Mouse (Mus musculus): ENCODE results near the gene Col4a3.

The Col4a3 gene

GRCm38 (mm10) chr1:82586713-82587399 is at the start of gene Col4a3, which contains the start of gene Col4a4:
TSS of gene Col4a3 (plus strand) at chr1:82586921.
TSS of gene Col4a4 (minus strand) at chr1:82586849.
- in situ Hi-C loops (cut with MboI, MseI): no loop called here

GRCm38 (mm10) chr1:82537848-82538247 is 48.9 kb upstream of the Col4a3 start:
- in situ Hi-C loops (cut with MboI, MseI): no loop called here

- in situ Hi-C loops (cut with MboI, MseI): no loop called here
These were observed 46.7 kb upstream of the Col4a3 start for GRCm38 (mm10) chr1:82540056-82540455.

DNA sequence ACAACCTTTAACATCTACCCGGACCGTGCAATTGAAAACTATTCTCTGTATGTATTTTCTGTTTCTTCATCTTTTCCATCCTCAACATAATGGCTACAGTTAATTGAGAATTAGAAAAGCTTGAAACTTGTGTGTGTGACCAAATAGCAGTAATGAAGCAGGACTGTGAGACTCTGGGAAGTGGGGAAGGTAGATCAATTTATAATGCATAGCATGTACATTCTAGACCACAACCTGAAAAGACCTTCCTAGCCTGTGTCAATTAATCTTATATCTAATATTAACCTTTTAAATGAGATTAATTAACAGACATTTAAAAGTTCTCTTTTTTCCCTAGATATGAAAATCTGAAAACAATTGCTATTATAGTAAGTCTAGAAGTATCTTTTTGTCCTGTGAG is 42.8 kb upstream of the Col4a3 start:
- in situ Hi-C loops (cut with MboI, MseI): no loop called here

DNA sequence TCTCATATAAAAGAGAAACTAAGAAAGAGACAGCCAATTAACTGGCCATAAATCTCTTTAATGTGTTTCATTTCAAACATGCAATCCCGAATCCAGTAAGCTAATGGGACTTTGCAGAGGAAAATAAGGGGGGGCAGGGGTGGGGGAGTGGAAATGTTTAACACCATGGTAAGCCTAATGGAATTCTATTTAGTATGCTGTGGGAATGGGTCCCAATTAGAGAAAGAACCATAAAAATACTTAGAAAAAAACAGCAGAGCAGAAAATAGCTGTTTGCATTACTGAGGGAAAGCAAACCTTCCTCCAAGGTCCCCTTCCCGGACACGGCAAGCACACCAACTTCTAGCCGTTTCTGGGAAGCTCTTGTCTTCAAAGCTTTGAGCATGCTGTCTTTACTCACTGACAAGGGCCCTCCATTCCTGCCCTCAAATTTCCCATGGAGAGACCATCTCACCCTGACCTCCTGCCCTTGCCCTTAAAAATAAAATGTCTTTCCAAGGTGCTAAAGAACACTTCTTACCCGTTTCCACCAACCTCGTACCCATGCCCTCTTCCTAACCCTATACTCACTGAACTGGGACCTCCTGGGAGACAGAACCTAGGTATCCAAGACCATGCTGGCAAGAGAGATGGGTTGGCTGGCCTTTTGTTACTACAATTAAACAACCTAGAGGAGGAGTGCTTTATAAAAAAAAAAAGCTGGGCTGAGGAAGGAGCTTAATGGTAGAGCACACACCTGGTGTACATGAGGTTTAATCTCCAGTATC is 42.1 kb upstream of the Col4a3 start:
- in situ Hi-C loops (cut with MboI, MseI): no loop called here

GRCm38 (mm10) chr1:82545199-82545960 is 41.3 kb upstream of the Col4a3 start:
- in situ Hi-C loops (cut with MboI, MseI): no loop called here

DNA sequence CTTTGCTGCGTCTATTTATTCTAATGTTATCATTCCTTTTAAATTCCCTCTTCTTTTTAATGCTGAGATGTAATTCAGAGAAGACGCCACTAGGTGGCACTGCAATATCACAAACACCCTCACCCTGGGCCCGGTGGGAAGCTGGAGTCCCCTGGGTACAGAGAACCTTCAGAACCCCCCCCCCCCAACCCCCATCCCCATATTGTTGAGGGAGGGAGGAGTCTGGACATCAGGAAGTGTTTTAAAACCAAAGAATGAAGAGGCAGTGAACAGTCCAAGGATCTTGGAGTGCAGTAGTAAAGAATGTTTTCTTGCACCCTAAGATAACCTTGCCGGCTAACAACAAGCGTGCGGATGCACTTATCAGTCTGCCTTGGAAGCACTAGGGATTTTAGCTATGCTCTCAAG is 32.3 kb upstream of the Col4a3 start:
- in situ Hi-C loops (cut with MboI, MseI): no loop called here

- in situ Hi-C loops (cut with MboI, MseI): no loop called here
These were observed 31.8 kb upstream of the Col4a3 start for GRCm38 (mm10) chr1:82554889-82555288.

GRCm38 (mm10) chr1:82560223-82560622 is 26.5 kb upstream of the Col4a3 start:
- in situ Hi-C loops (cut with MboI, MseI): loop anchor here (5.0 kb wide), 1 partner anchor 82 kb away; no protein-coding TSS in a partner anchor

- in situ Hi-C loops (cut with MboI, MseI): no loop called here
These were observed 17.3 kb upstream of the Col4a3 start for GRCm38 (mm10) chr1:82569405-82569804.

- in situ Hi-C loops (cut with MboI, MseI): no loop called here
These were observed 15.0 kb upstream of the Col4a3 start for GRCm38 (mm10) chr1:82571758-82572157.

GRCm38 (mm10) chr1:82575681-82576080 is 11.0 kb upstream of the Col4a3 start:
- in situ Hi-C loops (cut with MboI, MseI): no loop called here

- in situ Hi-C loops (cut with MboI, MseI): no loop called here
These were observed 10.5 kb upstream of the Col4a3 start for GRCm38 (mm10) chr1:82576182-82576581.

DNA sequence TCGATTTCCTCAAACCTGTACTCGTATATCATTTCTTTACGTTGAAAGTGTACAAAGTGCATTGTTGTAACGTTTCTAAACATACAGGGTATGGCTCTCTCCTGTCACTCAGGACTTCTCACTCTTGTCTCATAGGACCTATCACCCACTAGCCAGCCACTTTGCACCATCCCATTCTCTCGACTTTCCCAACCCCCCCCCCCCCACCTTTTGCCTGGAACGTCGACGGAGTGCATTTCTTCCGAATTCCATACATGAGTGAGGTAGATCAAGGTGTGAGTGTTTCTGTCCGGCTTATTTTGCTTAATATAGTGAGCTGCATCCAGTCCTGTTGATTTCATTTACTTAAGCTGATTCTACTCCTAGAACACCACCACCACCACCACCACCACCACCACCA is 9.4 kb upstream of the Col4a3 start:
- in situ Hi-C loops (cut with MboI, MseI): no loop called here

DNA sequence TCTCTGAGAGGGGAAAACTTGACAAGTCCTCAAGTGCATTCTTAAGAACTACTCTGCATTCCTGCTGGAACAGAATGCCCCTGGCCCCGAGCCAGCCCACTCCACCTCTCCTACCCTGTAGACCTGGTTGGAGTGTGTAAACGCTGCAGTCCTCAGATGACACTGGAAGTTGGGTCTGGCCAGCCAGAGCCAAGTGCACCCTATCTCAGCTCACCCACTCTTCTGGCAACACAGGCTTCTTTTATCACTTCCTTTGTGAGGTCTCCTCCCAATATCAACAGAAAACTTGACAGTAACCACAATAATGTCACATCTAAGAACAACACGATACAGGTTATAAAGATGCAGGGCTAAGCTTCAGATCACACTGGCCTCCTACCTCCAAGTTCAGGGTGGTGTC is 8.8 kb upstream of the Col4a3 start:
- in situ Hi-C loops (cut with MboI, MseI): no loop called here

DNA sequence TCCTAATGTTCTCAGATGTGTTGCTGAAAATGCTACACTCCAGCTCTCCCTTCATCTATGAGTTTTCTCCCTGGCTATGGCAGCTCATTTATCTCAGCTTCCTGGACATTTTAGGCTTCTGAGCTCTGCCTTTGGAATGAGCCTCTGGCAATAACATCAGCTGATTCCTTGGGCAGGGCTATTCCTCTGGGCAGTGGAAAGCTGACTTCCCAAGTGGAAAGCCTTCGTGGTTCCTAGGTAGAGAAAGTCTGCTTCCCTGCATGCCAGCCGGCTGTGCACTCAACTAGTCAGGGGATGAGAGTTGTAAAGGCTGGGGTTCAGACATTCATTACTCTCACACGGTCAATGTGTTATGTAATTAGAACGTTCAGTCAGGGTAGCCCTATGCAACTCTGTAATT is 8.4 kb upstream of the Col4a3 start:
- in situ Hi-C loops (cut with MboI, MseI): no loop called here

- in situ Hi-C loops (cut with MboI, MseI): no loop called here
These were observed 740 bp upstream of the Col4a3 start for GRCm38 (mm10) chr1:82585981-82586380.

- in situ Hi-C loops (cut with MboI, MseI): no loop called here
These were observed 3.5 kb downstream of the Col4a3 start for GRCm38 (mm10) chr1:82590266-82590665.

DNA sequence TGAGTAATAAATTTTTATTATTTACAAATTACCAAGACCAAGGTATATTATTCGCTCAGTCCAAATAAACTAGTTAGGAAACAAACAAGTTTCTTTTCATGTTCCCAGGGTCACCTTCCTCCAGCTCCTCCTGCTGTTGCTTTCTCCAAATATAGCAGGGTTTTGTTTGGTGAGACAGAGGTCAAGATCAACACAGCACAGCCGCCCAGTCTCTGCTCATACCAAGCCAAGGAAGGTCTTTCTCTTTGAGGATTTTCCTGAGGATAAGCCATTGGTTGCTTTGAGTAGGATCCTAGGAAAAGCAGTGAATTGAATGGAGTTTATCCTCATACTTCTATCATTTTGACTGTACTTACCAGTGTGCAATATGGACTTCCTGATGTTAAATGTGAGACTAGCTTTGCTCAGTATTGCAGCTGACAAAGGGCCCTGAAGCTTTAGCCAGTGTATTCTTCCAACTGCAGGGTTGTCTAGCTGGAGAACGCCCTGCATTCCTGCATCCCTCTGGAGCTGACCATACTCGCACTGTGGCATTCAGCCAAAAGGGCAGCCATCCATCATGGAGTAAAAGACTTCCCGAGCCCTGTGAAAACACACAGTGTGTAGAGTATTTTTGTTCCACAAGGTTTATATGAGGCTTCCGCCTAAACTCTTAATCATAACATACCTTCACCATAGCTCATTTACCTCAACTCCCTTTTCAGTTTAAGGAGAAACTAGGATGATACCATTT is 10.3 kb downstream of the Col4a3 start:
- in situ Hi-C loops (cut with MboI, MseI): no loop called here

- in situ Hi-C loops (cut with MboI, MseI): no loop called here
These were observed 16.7 kb downstream of the Col4a3 start for GRCm38 (mm10) chr1:82603198-82603950.

DNA sequence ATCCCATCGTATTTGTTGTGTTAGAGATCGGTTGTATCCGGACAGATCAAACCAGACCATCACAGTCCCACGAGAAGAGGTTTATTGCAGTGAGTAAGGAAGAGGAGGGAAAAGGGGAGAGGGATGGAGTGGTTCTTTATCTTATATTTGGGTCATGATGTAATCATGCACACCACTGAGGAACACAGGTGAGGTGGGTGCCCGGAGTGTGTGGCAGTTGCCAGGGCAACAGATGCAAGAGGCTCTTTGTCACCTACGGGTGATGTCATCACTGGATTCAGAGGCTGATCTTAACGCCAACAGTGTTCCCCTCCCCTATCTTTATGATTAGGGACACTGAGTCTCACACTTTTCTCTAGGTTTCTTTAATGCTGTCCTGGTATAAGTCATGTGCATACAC is 18.6 kb downstream of the Col4a3 start:
- in situ Hi-C loops (cut with MboI, MseI): no loop called here
